Mouse (Mus musculus) brain, embryonic 18.5 days (tissue): Measurements from ENCODE around the gene Calml4.
"Not testable (repeated sequence)": the region's sequence is repeated elsewhere in the genome, so short reads cannot be mapped to it uniquely, and the experiment has no call there.

Source experiments
- DNase-seq: peaks from one replicate; pipeline ENCODE4 v3.0.0-alpha.2; 2012; ENCODE audit warnings: low read depth, low spot score

Calml4 gene

DNA sequence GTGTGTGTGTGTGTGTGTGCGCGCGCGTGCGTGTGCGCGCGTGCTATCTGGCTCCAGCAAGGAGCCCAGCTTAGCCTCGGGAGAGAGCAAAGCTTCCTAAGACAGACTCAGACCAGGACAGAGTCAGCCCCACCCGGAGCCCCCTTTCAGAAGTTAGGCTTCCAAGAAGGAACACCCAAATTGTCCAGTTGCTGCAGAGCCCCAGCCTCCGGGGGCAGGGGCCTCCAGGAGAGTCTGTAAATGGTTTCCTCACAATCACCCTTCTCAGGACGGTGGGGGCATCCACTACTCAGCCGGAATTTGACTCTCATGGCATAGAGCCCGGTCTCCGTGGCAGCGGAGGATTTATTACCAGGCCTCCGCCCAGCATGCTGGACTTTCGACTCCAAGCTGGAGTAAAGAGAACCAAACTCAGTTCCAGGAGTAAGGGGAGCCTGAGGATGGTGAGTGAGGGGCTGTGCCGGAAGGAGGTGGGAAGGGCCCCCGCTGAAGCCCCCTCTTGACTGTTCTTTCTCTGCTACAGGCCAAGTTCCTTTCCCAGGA is at the start of gene Calml4:
Gene Calml4, plus strand, starts transcription at position 362 of the 543 bp plus-strand sequence.
- no peak for DNase-seq

DNA sequence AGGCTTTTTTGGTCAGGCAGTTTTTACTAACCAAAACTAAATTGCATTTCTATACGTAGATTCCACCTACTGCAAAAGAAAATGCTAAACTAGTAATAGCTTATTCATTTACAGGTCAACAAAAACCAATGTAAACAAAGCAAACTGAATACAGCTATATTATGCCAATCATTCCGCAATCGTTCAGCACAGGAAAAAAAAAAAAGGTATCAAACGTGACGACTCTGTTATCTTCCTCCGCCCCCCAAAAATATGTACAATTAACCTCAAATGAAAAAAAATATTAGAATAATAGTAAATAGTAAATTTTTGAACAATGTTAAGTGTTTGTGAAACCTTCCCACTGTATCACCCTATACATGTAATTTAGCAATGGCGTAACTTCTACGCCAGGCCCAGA is 47.8 kb upstream of the Calml4 start:
- DNase-seq: no peak

GRCm38 (mm10) chr9:62810543-62811515 is 47.1 kb upstream of the Calml4 start:
- DNase-seq: no peak

GRCm38 (mm10) chr9:62811516-62812121 is 46.3 kb upstream of the Calml4 start, which contains the start of gene Fem1b:
Gene Fem1b, minus strand, starts transcription at chr9:62811934.
- DNase-seq: peak; percentile 86

- DNase-seq: no peak
These were observed 45.4 kb upstream of the Calml4 start for GRCm38 (mm10) chr9:62812216-62813049.

GRCm38 (mm10) chr9:62814751-62815150 is 43.1 kb upstream of the Calml4 start:
- no peak for DNase-seq

- DNase-seq: no peak
These were observed 41.4 kb upstream of the Calml4 start for GRCm38 (mm10) chr9:62816323-62817098.

- DNase-seq: no peak
These were observed 40.7 kb upstream of the Calml4 start for GRCm38 (mm10) chr9:62817099-62817571.

DNA sequence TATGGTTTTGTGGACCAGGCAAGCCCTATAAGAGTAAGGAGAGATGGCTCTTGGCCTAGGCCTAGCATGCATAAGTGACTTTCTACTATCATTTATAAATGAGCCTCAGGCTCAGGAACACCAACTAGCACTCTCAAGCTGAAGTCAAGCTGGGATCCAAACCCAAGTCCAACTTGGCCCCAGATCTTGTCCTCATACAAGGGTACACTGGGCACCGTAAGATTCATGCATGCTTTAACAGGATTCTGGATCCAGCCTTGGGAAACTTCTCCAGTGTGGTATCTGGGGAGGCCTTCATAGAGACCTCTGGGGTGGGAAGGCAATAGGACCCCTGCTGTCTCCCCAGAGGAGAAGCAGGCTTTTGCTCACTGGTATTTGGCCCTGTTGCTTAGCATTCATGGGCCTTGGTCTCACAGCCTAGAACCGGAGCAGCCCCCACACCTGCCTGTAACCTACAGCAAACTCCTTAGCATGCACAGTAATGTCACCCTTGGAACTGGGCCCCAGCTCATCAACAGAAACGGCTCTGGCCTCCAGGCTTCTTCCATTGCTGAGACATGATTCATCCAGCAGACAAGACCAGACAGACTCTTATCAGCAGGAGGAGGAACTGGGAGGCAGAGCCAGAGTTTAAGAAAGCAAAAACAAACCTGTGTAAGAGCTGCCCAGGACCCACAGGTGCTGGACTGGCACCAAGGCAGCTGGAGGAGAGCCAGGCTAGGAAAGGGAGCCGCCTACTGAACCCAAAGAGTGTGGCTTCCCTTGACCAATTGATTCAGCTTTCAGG is 39.9 kb upstream of the Calml4 start:
- no peak for DNase-seq

DNA sequence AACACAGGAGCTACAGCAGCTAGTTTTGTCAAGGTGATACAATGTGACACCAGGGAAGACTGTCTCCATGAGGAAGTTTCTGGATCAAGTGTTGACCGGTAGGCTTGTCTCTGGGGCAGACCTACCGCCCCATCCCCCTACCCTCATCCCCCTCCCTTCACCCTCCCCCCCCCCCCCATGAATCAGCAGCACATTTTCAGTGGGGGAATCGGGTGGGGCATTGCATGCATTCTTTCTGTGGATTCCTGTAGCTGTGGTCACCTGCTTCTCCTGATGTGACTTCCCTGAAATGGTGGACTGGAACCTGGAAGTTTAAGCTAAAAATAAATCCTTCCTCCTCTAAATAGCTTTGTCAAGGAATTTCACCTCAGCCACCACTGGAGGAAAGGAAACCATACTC is 38.4 kb upstream of the Calml4 start:
- no peak for DNase-seq

DNA sequence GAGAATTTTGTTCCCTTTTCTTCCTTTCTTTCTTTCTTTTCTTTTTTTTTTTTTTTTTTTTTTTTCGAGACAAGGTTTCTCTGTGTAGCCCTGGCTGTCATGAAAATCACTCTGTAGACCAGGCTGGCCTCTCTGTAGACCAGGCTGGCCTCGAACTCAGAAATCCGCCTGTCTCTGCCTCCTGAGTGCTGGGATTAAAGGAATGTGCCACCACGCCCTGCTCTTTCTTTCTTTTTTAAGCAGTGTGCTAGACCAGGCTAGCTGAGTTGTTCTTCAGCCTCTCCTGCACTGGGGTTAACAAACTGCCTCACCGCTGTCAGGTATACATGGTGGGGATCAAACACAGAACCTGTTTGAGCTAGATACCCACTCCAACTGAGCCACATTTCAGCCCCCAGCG is 38.0 kb upstream of the Calml4 start:
- DNase-seq: not testable (repeated sequence)

- no peak for DNase-seq
These were observed 37.1 kb upstream of the Calml4 start for GRCm38 (mm10) chr9:62820829-62821228.

GRCm38 (mm10) chr9:62821811-62822210 is 36.1 kb upstream of the Calml4 start:
- DNase-seq: no peak

GRCm38 (mm10) chr9:62825791-62826393 is 32.0 kb upstream of the Calml4 start:
- DNase-seq: no peak

GRCm38 (mm10) chr9:62826456-62826855 is 31.4 kb upstream of the Calml4 start:
- no peak for DNase-seq

DNA sequence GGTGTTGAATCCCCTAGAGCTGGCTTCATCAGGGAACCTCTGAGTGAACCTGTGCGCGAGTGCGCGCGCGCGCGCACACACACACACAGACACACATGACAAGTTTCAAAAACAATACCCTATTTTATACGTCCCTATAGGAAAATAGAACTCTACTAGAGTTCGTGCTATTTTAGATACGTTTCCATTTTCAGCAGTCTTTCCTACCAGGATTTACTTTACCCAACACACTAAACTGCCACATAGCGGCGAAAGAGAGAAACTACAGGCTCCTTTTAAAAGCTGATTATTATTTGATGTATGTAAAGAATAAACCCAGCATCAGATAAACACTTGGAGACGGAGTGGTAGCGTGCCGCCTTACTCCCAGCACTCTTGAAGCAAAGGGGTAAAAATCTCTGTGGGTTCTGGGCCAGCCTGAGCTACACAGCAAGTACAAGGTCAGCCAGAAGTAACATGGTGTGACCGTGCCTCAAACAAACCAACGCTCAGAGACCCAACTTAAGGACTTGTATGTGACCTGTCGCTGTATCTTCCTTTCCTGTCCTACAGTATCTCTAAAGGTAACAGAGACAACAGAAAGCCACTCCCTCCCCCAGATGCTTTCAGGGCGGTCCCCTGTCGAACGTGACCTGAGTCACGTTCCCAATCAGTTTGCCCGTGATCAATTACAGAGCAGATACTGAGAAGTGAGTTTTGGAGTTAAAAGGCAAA is 29.8 kb upstream of the Calml4 start:
- DNase-seq: no peak

DNA sequence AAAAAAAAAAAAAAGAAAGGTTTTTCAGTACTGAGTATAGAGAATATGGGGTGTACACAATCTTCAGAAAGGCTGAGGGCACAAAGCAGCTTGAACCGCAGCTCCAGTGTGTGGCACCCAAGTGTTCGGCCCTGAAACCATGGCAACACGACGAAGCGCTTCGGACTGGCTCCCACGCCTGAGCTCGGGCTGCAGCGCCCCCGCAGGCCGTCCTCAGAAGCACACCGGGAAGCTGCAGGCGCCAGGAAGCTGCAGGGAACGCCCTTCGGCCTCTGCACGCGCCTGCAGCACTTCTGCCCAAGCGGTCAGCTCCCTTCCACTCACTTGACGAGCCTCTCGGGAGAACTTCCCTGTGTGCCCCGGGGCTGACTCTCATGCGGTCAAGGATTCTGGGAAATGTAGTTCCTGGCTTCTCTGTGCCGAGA is 29.2 kb upstream of the Calml4 start:
- DNase-seq: peak; percentile 81

GRCm38 (mm10) chr9:62829877-62830276 is 28.0 kb upstream of the Calml4 start:
- DNase-seq: no peak

DNA sequence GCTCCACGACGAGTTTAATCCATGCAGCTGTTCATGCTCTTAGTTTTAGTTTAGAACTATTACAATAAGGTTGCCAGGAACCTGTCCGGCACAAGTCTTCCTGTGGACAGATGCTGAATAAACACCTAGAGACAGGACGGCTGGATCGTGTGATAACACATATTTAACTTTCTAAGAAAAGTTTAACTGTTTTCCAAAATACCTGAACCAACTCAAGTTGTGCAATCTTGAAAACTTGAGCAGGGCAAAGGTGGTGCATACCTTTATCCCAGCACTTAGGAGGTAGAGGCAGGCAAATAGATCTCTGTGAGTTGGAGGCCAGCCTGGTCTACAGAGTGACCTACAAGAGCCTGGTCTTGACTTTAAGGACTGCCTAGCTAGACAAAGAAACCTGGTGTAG is 23.0 kb upstream of the Calml4 start:
- DNase-seq: no peak
